In genomic region chr8:109614243-109615210, GRCm38 (mm10) we compare ENCODE assay signal across 8 mouse cellular contexts. TPM values are rescaled to one million over a fixed set of nuclear protein-coding genes. Genes with fewer than 3 reads are reported as not detected.
DNase-seq lines count a peak whose midpoint lies in the region; ATAC-seq and TF ChIP-seq lines count a peak whose summit lies in the region.

Gene Pkd1l3, plus strand, starts transcription at chr8:109614517.

- H3K4me2 ChIP-seq in intestine, embryonic 14.5 days (ENCODE audit: low read length), result peak within 1 kb of the TSS; percentile 18; the same call in 1 of the 2 replicates
- H3K4me2 ChIP-seq in stomach, postnatal 0 days (replicated peaks; ENCODE audit: low read depth), result peak within 1 kb of the TSS; percentile 24; the same call in 1 of the 2 replicates

- no peaks in the 10 kb centered on the region for H3K36me3 ChIP-seq in heart, adult 2 months (ENCODE audit: control insufficient read depth, insufficient read depth, low read length)
- H3K36me3 ChIP-seq in testis, adult 2 months (ENCODE audit: control insufficient read depth, insufficient read depth, low read length), result no peaks in the 10 kb centered on the region
- no peaks in the 10 kb centered on the region for H3K36me3 ChIP-seq in intestine, embryonic 14.5 days (ENCODE audit: control insufficient read depth, insufficient read depth, low read length)
- no peaks in the 10 kb centered on the region for H3K36me3 ChIP-seq in stomach, postnatal 0 days (ENCODE audit: control insufficient read depth, insufficient read depth, low read length)

- H3K9ac ChIP-seq in heart, adult 2 months (ENCODE audit: low read depth, low read length), result no peak within 1 kb of the TSS; the same call in 1 of the 2 replicates
- no peak within 1 kb of the TSS for H3K9ac ChIP-seq in intestine, embryonic 14.5 days (ENCODE audit: low read length)
- no peak within 1 kb of the TSS for H3K9ac ChIP-seq in stomach, postnatal 0 days (ENCODE audit: low read length)

- no peak within 1 kb of the TSS for H3K27ac ChIP-seq in heart, adult 2 months
- no peak within 1 kb of the TSS for H3K27ac ChIP-seq in testis, adult 2 months (ENCODE audit: control insufficient read depth, insufficient read depth, low read depth, low read length)
- no peak within 1 kb of the TSS for H3K27ac ChIP-seq in intestine, embryonic 14.5 days (ENCODE audit: low read depth)
- no peak within 1 kb of the TSS for H3K27ac ChIP-seq in stomach, postnatal 0 days (replicated peaks)

- ATAC-seq in intestine, embryonic 14.5 days (replicated peaks; ENCODE audit: low FRiP score, low TSS enrichment, low read depth), result no peak
- no peak for ATAC-seq in stomach, postnatal 0 days (ENCODE audit: low FRiP score, low TSS enrichment)

- H3K4me1 ChIP-seq in heart, adult 2 months (ENCODE audit: control insufficient read depth, insufficient read depth, low read length), result no peaks in the 10 kb centered on the region
- H3K4me1 ChIP-seq in testis, adult 2 months (ENCODE audit: control insufficient read depth, insufficient read depth, low read length), result no peaks in the 10 kb centered on the region
- no peaks in the 10 kb centered on the region for H3K4me1 ChIP-seq in intestine, embryonic 14.5 days (replicated peaks; ENCODE audit: control insufficient read depth, insufficient read depth, low read length)
- no peaks in the 10 kb centered on the region for H3K4me1 ChIP-seq in stomach, postnatal 0 days (replicated peaks; ENCODE audit: control insufficient read depth, insufficient read depth)

- peak; percentile 31; the same call in 1 of the 2 replicates for TF ChIP-seq CTCF in heart, adult 2 months (IDR thresholded peaks at IDR 0.05)
- no peak for TF ChIP-seq CTCF in testis, adult 2 months (IDR thresholded peaks at IDR 0.05; ENCODE audit: control insufficient read depth, insufficient read depth, insufficient replicate concordance, low read depth, low read length)
- TF ChIP-seq CTCF in stomach, postnatal 0 days (IDR thresholded peaks at IDR 0.05; ENCODE audit: low read depth), result peak; percentile 45

- H3K9me3 ChIP-seq in intestine, embryonic 14.5 days (ENCODE audit: control insufficient read depth, low read length), result no peaks in the 10 kb centered on the region
- no peaks in the 10 kb centered on the region for H3K9me3 ChIP-seq in stomach, postnatal 0 days (ENCODE audit: control insufficient read depth, low read length)

- H3K27me3 ChIP-seq in heart, adult 2 months (ENCODE audit: control insufficient read depth, insufficient read depth, low read length), result no peaks in the 10 kb centered on the region
- H3K27me3 ChIP-seq in testis, adult 2 months (ENCODE audit: control insufficient read depth, insufficient read depth, low read length), result no peaks in the 10 kb centered on the region
- no peaks in the 10 kb centered on the region for H3K27me3 ChIP-seq in intestine, embryonic 14.5 days (replicated peaks; ENCODE audit: control insufficient read depth, insufficient read depth, low read length)
- no peaks in the 10 kb centered on the region for H3K27me3 ChIP-seq in stomach, postnatal 0 days (ENCODE audit: control insufficient read depth, insufficient read depth, low read length)

- H3K4me3 ChIP-seq in heart, adult 2 months, result peak within 1 kb of the TSS; percentile 22; the same call in 1 of the 2 replicates
- H3K4me3 ChIP-seq in testis, adult 2 months (ENCODE audit: control insufficient read depth, low read depth, low read length), result peak within 1 kb of the TSS; percentile 80
- H3K4me3 ChIP-seq in intestine, embryonic 14.5 days (ENCODE audit: low read depth, low read length), result no peak within 1 kb of the TSS
- H3K4me3 ChIP-seq in stomach, postnatal 0 days (ENCODE audit: low read depth, low read length), result no peak within 1 kb of the TSS

- TF ChIP-seq POLR2A in heart, adult 2 months (IDR thresholded peaks at IDR 0.05; ENCODE audit: insufficient read depth, low read depth, low read length), result no peak
- TF ChIP-seq POLR2A in testis, adult 2 months (IDR thresholded peaks at IDR 0.05; ENCODE audit: control insufficient read depth, low read depth, low read length), result no peak

- 29% methylated on average over 27 of the region's 27 CpGs for WGBS in heart, adult 2 months
- WGBS in intestine, embryonic 14.5 days, result 62% methylated on average over 27 of the region's 27 CpGs
- WGBS in stomach, postnatal 0 days, result 47% methylated on average over 27 of the region's 27 CpGs

- H3K79me2 ChIP-seq in heart, adult 2 months (replicated peaks; ENCODE audit: control insufficient read depth, insufficient read depth, low read length), result no peaks in the 10 kb centered on the region

- no peak for DNase-seq in heart, adult 2 months
- no peak for DNase-seq in heart, postnatal 4 days
- DNase-seq in testis, postnatal 14 days (ENCODE audit: low spot score), result no peak
- DNase-seq in intestine, embryonic 14.5 days (ENCODE audit: low spot score), result no peak
- DNase-seq in stomach, postnatal 0 days (ENCODE audit: low spot score), result no peak
- DNase-seq in adrenal gland, postnatal 25 days, result no peak
- DNase-seq in retina, postnatal 1 day, result no peak

- no peak for TF ChIP-seq EP300 in heart, adult 2 months (IDR thresholded peaks at IDR 0.05; ENCODE audit: insufficient read depth, low read depth, low read length)
- no peak for TF ChIP-seq EP300 in stomach, postnatal 0 days (optimal IDR thresholded peaks at IDR 0.05)

- intact Hi-C loops in heart, adult 2 months (cut with DNase I), result no loop called here

RNA-seq across cellular contexts. Expression of gene Pkd1l3, which starts in this region (rescaled TPM):
- under 1 TPM in 1 of 2 experiments, not detected in 1; 0.08 TPM for total RNA-seq in heart, adult 2 months (2021)
- 0.14 TPM in 1 of 2 replicates, not detected in the other for polyA plus RNA-seq in heart, adult 2 months (2012; rRNA removed)
- total RNA-seq in heart, postnatal 4 days (2021), result not detected
- polyA plus RNA-seq in testis, adult 2 months (2012; rRNA removed), result 35.9 and 41.3 TPM in 2 replicates
- polyA plus RNA-seq in intestine, embryonic 14.5 days (2014; fragmentation: Nextera tagmentation; extraction: Ambion mirVana), result 0.13 and 0.37 TPM in 2 replicates
- 0.08 TPM in 1 of 2 replicates, not detected in the other for polyA plus RNA-seq in stomach, postnatal 0 days (2015; fragmentation: Nextera tagmentation; extraction: Ambion mirVana)
- total RNA-seq in adrenal gland, postnatal 25 days (2021), result 0.06 TPM in 1 of 2 replicates, not detected in the other

Comparison
In these comparisons a context has a peak if more than half of its experiments do, and no peak if none do; other contexts are left out.
1. RNA of gene Pkd1l3 (polyA plus RNA-seq): 35.9 to 41.3 TPM in testis, adult 2 months; 0.13 to 0.37 TPM in intestine, embryonic 14.5 days, 0.14 TPM in heart, adult 2 months and 0.08 TPM in stomach, postnatal 0 days; every median in the first group is over 10 times any median in the second.
2. H3K4me3 ChIP-seq: peak in heart, adult 2 months (single experiment) and testis, adult 2 months (single experiment); none in intestine, embryonic 14.5 days (single experiment) and stomach, postnatal 0 days (single experiment).